Mouse (Mus musculus): Measurements from ENCODE around the gene Grhl3. TPM values are rescaled to one million over a fixed set of nuclear protein-coding genes. Genes with fewer than 3 reads are reported as not detected.

Gene Grhl3
- polyA plus RNA-seq, 1 experiment from 2014 or later: 1.2 TPM

DNA sequence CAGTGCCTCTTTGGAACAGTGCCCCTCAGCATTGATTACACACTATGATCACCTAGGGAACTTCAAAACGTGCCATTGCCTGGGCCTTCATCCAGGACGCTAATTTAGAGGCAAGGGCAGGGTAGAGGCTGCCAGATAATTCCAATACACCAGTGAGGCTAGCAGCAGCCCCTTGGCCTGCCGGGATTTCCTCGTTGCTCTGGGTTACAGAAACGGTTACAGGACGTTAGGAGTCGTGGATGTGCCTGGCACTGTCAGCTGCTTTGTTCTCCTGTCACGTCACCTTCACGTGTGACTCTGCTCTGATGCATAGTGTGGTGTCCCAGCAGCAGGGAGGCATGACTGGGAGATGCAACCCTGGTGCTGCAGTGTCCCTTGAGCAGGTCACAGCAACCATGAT lies 33.4 kb downstream of the Grhl3 start:
- Histone ChIP-seq H3K27me3 (replicated peaks; ENCODE audit: control insufficient read depth, insufficient read depth, low read length) (no peaks in the 10 kb centered on the region), H3K9ac (ENCODE audit: low read depth, low read length) (no peak overlapping the region), H3K9me3 (ENCODE audit: control insufficient read depth, low read length) (no peaks in the 10 kb centered on the region), H3K4me3 (ENCODE audit: low read length) (no peak overlapping the region), H3K4me2 (ENCODE audit: low read length) (no peak overlapping the region), H3K27ac (ENCODE audit: low read depth, low read length) (no peak overlapping the region), H3K36me3 (ENCODE audit: control insufficient read depth, insufficient read depth, low read length) (no peaks in the 10 kb centered on the region), H3K4me1 (ENCODE audit: control insufficient read depth, insufficient read depth, low read depth, low read length) (peaks cover 9% of the 10 kb centered on the region)
- ATAC-seq: peak; percentile 70
- 30% methylated on average over 9 of the region's 9 CpGs for WGBS

DNA sequence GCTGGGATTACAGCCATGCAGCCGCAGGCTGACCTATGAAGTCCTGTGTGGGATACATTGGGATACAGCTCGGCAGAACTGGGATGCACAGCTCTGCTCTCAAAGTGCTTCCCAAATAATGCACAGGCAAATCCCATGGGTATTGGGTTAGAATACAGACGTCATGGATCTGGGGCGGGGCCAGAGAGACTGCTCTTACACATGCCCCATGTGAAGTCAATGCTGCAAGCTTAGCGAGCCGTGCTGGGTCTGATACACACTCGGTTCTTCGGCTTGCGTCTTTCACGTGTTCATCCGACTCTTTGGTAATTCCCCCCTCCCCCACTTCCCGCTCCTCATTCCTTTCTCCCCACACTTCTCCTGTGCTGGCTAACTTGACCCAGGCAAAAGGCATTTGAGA lies 34.4 kb downstream of the Grhl3 start:
- Histone ChIP-seq H3K9ac (ENCODE audit: low read depth, low read length) (no peak overlapping the region), H3K36me3 (ENCODE audit: control insufficient read depth, insufficient read depth, low read length) (no peaks in the 10 kb centered on the region), H3K4me2 (ENCODE audit: low read length) (no peak overlapping the region), H3K27ac (ENCODE audit: low read depth, low read length) (no peak overlapping the region), H3K4me3 (ENCODE audit: low read length) (no peak overlapping the region), H3K4me1 (ENCODE audit: control insufficient read depth, insufficient read depth, low read depth, low read length) (peaks cover 5% of the 10 kb centered on the region; the same call in 1 of the 2 replicates), H3K9me3 (ENCODE audit: control insufficient read depth, low read length) (no peaks in the 10 kb centered on the region), H3K27me3 (replicated peaks; ENCODE audit: control insufficient read depth, insufficient read depth, low read length) (no peaks in the 10 kb centered on the region)
- no peak for ATAC-seq
- 80% methylated on average over 12 of the region's 12 CpGs for WGBS

DNA sequence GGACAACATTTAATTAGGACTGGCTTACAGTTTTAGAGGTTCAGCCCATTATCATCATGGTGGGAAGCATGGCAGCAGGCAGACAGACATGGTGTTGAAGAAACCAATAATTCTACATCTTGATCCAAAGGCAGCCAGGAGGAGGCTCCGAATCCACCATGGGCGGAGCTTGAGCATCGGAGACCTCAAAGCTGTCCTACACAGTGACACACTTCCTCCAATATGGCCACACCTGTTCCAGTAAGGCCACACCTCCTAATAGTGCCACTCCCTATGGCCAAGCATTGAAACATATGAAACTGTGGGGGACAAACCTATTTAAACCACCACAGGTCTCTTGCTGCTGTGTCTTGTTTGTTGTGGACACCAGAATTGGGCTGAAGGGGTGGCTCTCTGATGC lies 38.4 kb downstream of the Grhl3 start:
- ATAC-seq: no peak
- H3K4me2 ChIP-seq (ENCODE audit: low read length): no peak overlapping the region

DNA sequence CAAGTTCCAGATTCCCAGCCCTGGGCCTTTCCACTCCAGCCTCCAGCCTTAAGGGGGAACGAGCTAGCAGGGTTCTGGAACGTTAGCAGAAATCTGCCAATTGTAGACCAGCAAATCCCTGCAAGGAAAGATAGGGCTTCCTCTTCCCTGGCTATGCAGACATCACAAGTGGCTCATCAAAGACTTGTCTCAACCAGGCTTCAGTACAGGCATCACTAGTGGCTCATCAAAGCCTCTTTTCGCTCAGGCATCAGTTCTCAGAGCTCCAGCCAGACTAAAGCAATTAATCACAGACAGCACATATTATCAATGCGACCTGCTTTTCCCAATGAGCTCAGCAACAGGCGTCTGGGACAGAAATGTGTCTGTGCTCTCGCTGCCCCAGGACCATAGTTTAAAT lies 40.4 kb downstream of the Grhl3 start:
- 70% methylated on average over 6 of the region's 6 CpGs for WGBS
- ATAC-seq: no peak
- Histone ChIP-seq H3K4me1 (ENCODE audit: control insufficient read depth, insufficient read depth, low read depth, low read length) (no peaks in the 10 kb centered on the region), H3K9me3 (ENCODE audit: control insufficient read depth, low read length) (no peaks in the 10 kb centered on the region; the same call in 1 of the 2 replicates), H3K9ac (ENCODE audit: low read depth, low read length) (no peak overlapping the region), H3K36me3 (ENCODE audit: control insufficient read depth, insufficient read depth, low read length) (no peaks in the 10 kb centered on the region), H3K27me3 (replicated peaks; ENCODE audit: control insufficient read depth, insufficient read depth, low read length) (no peaks in the 10 kb centered on the region), H3K4me2 (ENCODE audit: low read length) (no peak overlapping the region), H3K4me3 (ENCODE audit: low read length) (no peak overlapping the region), H3K27ac (ENCODE audit: low read depth, low read length) (no peak overlapping the region)

More for the DNA sequence above, 38.4 kb downstream of the Grhl3 start:
- no peak overlapping the region for H3K27ac ChIP-seq (ENCODE audit: low read depth, low read length)
- no peak overlapping the region for H3K9ac ChIP-seq (ENCODE audit: low read depth, low read length)
- no peaks in the 10 kb centered on the region for H3K36me3 ChIP-seq (ENCODE audit: control insufficient read depth, insufficient read depth, low read length)
- no peaks in the 10 kb centered on the region for H3K27me3 ChIP-seq (replicated peaks; ENCODE audit: control insufficient read depth, insufficient read depth, low read length)
- peaks cover 2% of the 10 kb centered on the region; the same call in 1 of the 2 replicates for H3K4me1 ChIP-seq (ENCODE audit: control insufficient read depth, insufficient read depth, low read depth, low read length)
- H3K4me3 ChIP-seq (ENCODE audit: low read length): no peak overlapping the region
- 98% methylated on average over 3 of the region's 3 CpGs for WGBS
- no peaks in the 10 kb centered on the region; the same call in 1 of the 2 replicates for H3K9me3 ChIP-seq (ENCODE audit: control insufficient read depth, low read length)

DNA sequence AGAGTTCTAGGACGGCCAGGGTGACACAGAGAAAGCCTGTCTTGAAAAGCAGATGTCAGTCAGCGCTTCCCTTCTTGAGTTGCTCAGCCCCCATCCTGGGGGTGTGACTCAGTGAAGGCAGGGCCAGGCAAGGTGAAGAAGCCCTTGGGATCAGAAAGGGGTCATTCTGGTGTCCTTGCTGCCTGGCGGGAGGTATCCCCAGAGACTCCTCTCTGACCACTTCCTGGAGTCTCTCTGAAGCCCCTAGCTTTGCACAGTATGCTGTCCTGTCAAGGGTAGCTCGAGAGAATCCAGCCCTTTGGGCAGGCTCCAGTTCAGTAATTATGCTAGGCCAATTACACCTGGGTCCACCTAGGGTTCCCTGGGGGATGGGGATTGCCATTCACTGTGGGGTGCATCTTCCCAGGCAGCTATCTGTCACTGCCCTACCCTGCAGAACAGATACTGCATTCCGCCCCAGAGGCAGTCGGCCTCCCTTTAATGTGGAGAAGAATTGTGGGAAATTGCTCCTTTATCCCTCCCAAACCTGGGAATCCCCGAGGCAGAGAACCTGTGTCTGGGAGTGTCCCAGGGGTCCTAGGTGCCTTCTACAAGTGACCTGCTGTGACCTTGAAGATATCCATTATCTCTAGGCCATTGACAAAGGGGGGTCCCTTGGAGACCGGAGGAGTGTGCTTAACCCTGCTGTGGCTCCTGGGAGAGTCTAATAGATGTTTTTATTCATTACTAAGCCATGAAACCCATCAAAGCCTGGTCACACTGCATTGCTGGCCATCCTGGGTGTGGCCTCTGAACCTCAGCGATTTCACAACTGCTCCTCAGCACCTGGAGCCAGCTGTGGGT lies 41.4 kb downstream of the Grhl3 start:
- 53% methylated on average over 9 of the region's 9 CpGs for WGBS
- no peak overlapping the region for H3K4me3 ChIP-seq (ENCODE audit: low read length)
- no peaks in the 10 kb centered on the region for H3K36me3 ChIP-seq (ENCODE audit: control insufficient read depth, insufficient read depth, low read length)
- no peaks in the 10 kb centered on the region for H3K27me3 ChIP-seq (replicated peaks; ENCODE audit: control insufficient read depth, insufficient read depth, low read length)
- no peaks in the 10 kb centered on the region for H3K4me1 ChIP-seq (ENCODE audit: control insufficient read depth, insufficient read depth, low read depth, low read length)
- H3K9ac ChIP-seq (ENCODE audit: low read depth, low read length): no peak overlapping the region
- H3K27ac ChIP-seq (ENCODE audit: low read depth, low read length): no peak overlapping the region
- no peak overlapping the region for H3K4me2 ChIP-seq (ENCODE audit: low read length)
- ATAC-seq: no peak
- H3K9me3 ChIP-seq (ENCODE audit: control insufficient read depth, low read length): no peaks in the 10 kb centered on the region; the same call in 1 of the 2 replicates

DNA sequence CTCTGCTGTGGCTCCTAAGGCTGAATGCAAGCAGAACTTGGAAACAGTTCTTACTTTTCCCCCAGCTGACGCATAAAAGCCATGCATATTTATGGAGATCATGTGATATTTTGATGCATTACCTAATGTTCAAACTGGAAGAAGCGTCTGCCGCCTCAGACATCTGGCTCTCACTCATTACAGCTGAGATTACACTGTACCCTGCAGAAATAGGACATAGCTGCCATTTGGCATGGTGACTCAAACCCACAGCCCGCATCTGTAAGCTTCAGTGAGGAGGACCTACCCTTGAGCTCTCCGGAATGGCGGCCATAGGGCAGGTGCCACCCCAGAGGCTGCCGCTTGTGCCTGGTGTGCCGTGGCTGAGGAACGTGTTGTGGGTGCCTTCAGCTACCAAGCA lies 42.2 kb downstream of the Grhl3 start:
- Histone ChIP-seq H3K4me3 (ENCODE audit: low read length) (no peak overlapping the region), H3K4me2 (ENCODE audit: low read length) (no peak overlapping the region), H3K36me3 (ENCODE audit: control insufficient read depth, insufficient read depth, low read length) (no peaks in the 10 kb centered on the region), H3K27me3 (replicated peaks; ENCODE audit: control insufficient read depth, insufficient read depth, low read length) (no peaks in the 10 kb centered on the region), H3K9ac (ENCODE audit: low read depth, low read length) (no peak overlapping the region), H3K4me1 (ENCODE audit: control insufficient read depth, insufficient read depth, low read depth, low read length) (peaks cover 2% of the 10 kb centered on the region; the same call in 1 of the 2 replicates), H3K9me3 (ENCODE audit: control insufficient read depth, low read length) (no peaks in the 10 kb centered on the region; the same call in 1 of the 2 replicates), H3K27ac (ENCODE audit: low read depth, low read length) (0 out of 2 replicates have a peak overlapping the region, but pooled peaks have one; percentile 23)
- WGBS: 78% methylated on average over 9 of the region's 9 CpGs
- no peak for ATAC-seq

DNA sequence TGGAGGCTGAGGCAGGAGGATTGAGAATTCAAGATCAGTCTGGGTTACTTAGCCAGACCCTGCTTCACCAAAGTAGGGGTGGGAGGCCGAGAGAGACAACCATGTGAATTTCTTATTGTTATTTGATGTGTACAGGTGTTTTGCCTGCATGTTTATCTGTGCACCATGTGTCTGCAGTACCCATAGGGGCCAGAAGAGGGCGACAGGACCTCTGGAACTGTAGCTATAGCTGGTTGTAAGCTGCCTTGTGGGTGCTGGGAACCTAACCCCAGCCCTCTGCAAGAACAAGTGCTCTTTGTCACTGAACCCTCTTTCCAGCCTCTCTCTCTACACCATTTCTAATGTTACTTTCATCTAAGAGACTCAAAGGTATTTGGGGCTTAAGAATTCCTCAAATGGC lies 43.2 kb downstream of the Grhl3 start:
- Histone ChIP-seq H3K9ac (ENCODE audit: low read depth, low read length) (no peak overlapping the region), H3K4me1 (ENCODE audit: control insufficient read depth, insufficient read depth, low read depth, low read length) (peaks cover 5% of the 10 kb centered on the region; the same call in 1 of the 2 replicates), H3K27ac (ENCODE audit: low read depth, low read length) (no peak overlapping the region), H3K27me3 (replicated peaks; ENCODE audit: control insufficient read depth, insufficient read depth, low read length) (no peaks in the 10 kb centered on the region), H3K9me3 (ENCODE audit: control insufficient read depth, low read length) (no peaks in the 10 kb centered on the region; the same call in 1 of the 2 replicates), H3K4me3 (ENCODE audit: low read length) (no peak overlapping the region), H3K4me2 (ENCODE audit: low read length) (no peak overlapping the region), H3K36me3 (ENCODE audit: control insufficient read depth, insufficient read depth, low read length) (no peaks in the 10 kb centered on the region)
- no peak for ATAC-seq
- 60% methylated on average over 2 of the region's 2 CpGs for WGBS

DNA sequence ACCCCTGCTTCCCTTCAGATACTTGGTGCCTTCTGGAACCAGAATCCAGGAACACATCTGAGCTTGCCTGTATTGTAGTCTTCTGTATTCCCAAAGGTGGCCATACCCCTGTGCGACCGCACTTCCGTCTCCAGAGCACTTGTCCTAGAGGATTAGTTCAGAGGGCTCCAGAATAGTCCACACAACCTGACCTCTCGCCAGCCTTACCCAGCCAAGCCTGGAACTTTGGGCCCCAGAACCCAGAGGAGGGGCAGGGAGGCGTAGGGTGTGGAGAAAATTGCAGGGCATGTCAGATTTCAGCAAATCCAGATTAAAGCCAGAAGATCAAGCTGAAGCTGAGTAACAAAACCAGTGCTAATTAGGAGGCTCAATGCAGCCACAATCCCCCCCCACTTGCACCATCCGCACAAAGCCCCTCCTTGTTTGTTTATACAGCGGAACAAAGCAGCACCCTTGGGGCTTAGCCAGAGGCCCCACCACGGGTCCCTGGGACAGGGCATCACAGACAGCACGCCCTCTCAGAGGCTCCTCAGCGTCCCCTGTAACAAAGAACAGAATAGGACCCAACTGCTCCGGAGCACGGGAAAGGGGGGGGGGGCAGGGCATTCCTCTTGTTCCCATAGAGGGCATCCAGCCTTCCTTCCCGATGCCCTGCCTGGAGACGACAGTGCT lies 47.3 kb downstream of the Grhl3 start:
- Histone ChIP-seq H3K27ac (ENCODE audit: low read depth, low read length) (no peak overlapping the region), H3K9me3 (ENCODE audit: control insufficient read depth, low read length) (no peaks in the 10 kb centered on the region; the same call in 1 of the 2 replicates), H3K9ac (ENCODE audit: low read depth, low read length) (no peak overlapping the region), H3K4me2 (ENCODE audit: low read length) (0 out of 2 replicates have a peak overlapping the region, but pooled peaks have one; percentile 11), H3K4me3 (ENCODE audit: low read length) (no peak overlapping the region), H3K4me1 (ENCODE audit: control insufficient read depth, insufficient read depth, low read depth, low read length) (peaks cover 5% of the 10 kb centered on the region; the same call in 1 of the 2 replicates), H3K27me3 (replicated peaks; ENCODE audit: control insufficient read depth, insufficient read depth, low read length) (no peaks in the 10 kb centered on the region), H3K36me3 (ENCODE audit: control insufficient read depth, insufficient read depth, low read length) (no peaks in the 10 kb centered on the region)
- 17% methylated on average over 12 of the region's 14 CpGs for WGBS
- ATAC-seq: peak; percentile 84

DNA sequence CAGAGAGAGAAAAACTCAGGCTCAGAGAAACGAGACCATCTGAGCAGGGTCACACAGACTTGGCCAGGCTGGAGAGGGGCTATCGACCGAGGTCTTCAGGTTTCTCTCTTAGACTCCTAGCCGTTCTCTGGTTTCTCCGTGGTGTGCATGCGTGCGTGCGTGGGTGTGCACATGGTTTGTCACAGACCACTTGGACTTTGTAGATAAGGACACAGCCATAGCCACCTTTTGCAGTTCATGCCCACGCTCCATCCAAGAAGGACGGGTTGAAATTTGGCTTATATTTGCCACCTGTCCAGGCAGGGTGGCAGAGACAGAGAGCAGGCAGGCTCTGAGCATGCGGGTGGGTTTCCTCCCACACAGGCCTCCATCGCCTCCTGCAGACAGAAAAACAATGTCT lies 48.4 kb downstream of the Grhl3 start:
- Histone ChIP-seq H3K27me3 (replicated peaks; ENCODE audit: control insufficient read depth, insufficient read depth, low read length) (no peaks in the 10 kb centered on the region), H3K9me3 (ENCODE audit: control insufficient read depth, low read length) (no peaks in the 10 kb centered on the region), H3K4me3 (ENCODE audit: low read length) (no peak overlapping the region), H3K36me3 (ENCODE audit: control insufficient read depth, insufficient read depth, low read length) (no peaks in the 10 kb centered on the region), H3K9ac (ENCODE audit: low read depth, low read length) (no peak overlapping the region), H3K4me2 (ENCODE audit: low read length) (no peak overlapping the region), H3K4me1 (ENCODE audit: control insufficient read depth, insufficient read depth, low read depth, low read length) (peaks cover 5% of the 10 kb centered on the region; the same call in 1 of the 2 replicates), H3K27ac (ENCODE audit: low read depth, low read length) (no peak overlapping the region)
- WGBS: 72% methylated on average over 12 of the region's 12 CpGs
- no peak for ATAC-seq
